Mouse (Mus musculus) intestine, postnatal 0 days (tissue): Measurements from ENCODE around the gene Stard9. TPM values are rescaled to one million over a fixed set of nuclear protein-coding genes. Genes with fewer than 3 reads are reported as not detected.

ENCODE experiments used
- ATAC-seq: fragments of 200-750 bp; cut with Nextera tagmentation; 2 replicates; pipeline ENCODE4 v1.8.0; 2017; ENCODE audit warnings: mild to moderate bottlenecking, moderate TSS enrichment, moderate library complexity
- H3K27ac ChIP-seq: fragments of 300-500 bp; sonication (generic); 2 replicates; pipeline ENCODE4 v1.5.1; 2014; ENCODE audit warnings: mild to moderate bottlenecking, low read depth, low read length, moderate library complexity
- H3K27me3 ChIP-seq: fragments of 300-500 bp; sonication (generic); replicated peaks from 2 replicates; pipeline ENCODE4 v1.6.1; 2014; ENCODE audit warnings: low read length, mixed read lengths; ENCODE audit not compliant: control insufficient read depth, insufficient read depth
- H3K36me3 ChIP-seq: fragments of 300-500 bp; sonication (generic); 2 replicates; pipeline ENCODE4 v1.6.1; 2014; ENCODE audit warnings: mild to moderate bottlenecking, moderate library complexity; ENCODE audit not compliant: control insufficient read depth, insufficient read depth
- H3K4me1 ChIP-seq: fragments of 300-500 bp; sonication (generic); replicated peaks from 2 replicates; pipeline ENCODE4 v1.6.1; 2014; ENCODE audit warnings: antibody characterized with exemption, low read length, mixed read lengths; ENCODE audit not compliant: control insufficient read depth, insufficient read depth
- H3K4me2 ChIP-seq: fragments of 300-500 bp; sonication (generic); replicated peaks from 2 replicates; pipeline ENCODE4 v1.6.1; 2014; ENCODE audit warnings: low read depth, mild to moderate bottlenecking, moderate library complexity
- H3K4me3 ChIP-seq: fragments of 300-500 bp; sonication (generic); 2 replicates; pipeline ENCODE4 v1.5.1; 2014; ENCODE audit warnings: low read depth, low read length
- H3K9ac ChIP-seq: fragments of 300-500 bp; sonication (generic); 2 replicates; pipeline ENCODE4 v1.6.1; 2014; ENCODE audit warnings: mild to moderate bottlenecking, low read depth, low read length
- H3K9me3 ChIP-seq: fragments of 300-500 bp; sonication (generic); 2 replicates; pipeline ENCODE4 v1.6.1; 2016; ENCODE audit warnings: mixed run types; ENCODE audit not compliant: control insufficient read depth
- CTCF ChIP-seq: sonication (generic); IDR thresholded peaks from 2 replicates; pipeline ENCODE4 v1.5.1; 2016; ENCODE audit warnings: low read depth, mild to moderate bottlenecking, control low read depth, antibody characterized with exemption, moderate library complexity
- WGBS: fragments of 180-500 bp; shearing (Covaris S2); extraction: QIAGEN DNeasy Blood & Tissue Kit; methylation state at CpG from one replicate; pipeline ENCODE4 v1.1.7; 2014; 5-methylcytosine and 5-hydroxymethylcytosine counted together
- polyA plus RNA-seq: library from polyadenylated mRNA; unstranded; fragments of >200 nt; fragmentation: Nextera tagmentation; extraction: Ambion mirVana; gene quantifications from 2 replicates; pipeline ENCODE4 v1.2.1, GENCODE M21; 2015

The Stard9 gene
- polyA plus RNA-seq, 1 experiment from 2014 or later = 1.6 TPM

DNA sequence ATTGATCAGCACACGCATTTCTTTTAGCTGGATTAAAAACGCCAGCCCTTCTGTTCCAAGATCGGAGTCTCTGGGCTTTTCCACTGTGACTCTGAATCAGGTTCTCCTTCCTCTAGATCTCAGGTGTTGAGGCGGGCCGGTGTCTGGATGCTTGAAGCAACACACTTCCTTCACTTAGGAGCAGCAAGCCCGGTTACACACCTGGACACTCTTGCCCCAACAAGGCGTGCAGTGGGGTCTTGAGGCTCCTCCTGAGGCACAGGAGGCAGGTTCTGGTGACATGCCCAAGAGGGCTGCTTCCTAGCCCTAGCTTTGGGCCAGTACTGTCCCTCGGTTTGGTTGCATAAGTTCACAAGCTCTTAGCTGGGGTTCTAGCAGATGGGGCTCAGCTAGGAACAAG is 89.6 kb downstream of the Stard9 start:
- ATAC-seq = no peak
- H3K9me3 ChIP-seq = no peaks in the 10 kb centered on the region
- H3K36me3 ChIP-seq = peaks cover 79% of the 10 kb centered on the region

DNA sequence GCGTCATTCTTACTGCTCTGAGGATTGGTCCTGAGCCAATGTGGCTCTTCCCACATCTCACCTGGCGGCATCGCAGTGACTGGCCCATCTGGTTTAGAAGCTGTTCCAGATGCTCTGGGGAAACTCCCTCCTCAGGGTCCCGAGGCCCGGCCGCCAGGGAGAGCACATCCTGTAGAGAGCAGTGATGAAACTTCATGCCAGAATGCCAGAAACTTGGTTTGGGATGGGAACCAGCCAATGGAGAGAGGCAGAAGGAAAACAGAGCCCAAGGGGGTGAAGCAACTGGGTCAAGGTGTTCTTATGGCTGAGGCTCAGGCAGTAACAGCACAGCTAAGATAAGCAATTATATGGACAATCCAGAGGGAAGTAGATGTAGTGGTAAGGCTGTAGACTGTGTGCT is 91.9 kb downstream of the Stard9 start:
- Histone ChIP-seq H3K36me3 (peaks cover 83% of the 10 kb centered on the region), H3K27ac (no peak overlapping the region), H3K9ac (no peak overlapping the region), H3K4me1 (no peaks in the 10 kb centered on the region), H3K4me3 (no peak overlapping the region), H3K4me2 (no peak overlapping the region), H3K27me3 (no peaks in the 10 kb centered on the region), H3K9me3 (no peaks in the 10 kb centered on the region)
- WGBS = 91% methylated on average over 6 of the region's 6 CpGs
- TF ChIP-seq CTCF = no peak
- no peak for ATAC-seq

More for the DNA sequence above, 89.6 kb downstream of the Stard9 start:
- H3K4me2 ChIP-seq = no peak overlapping the region
- H3K9ac ChIP-seq = no peak overlapping the region
- H3K27me3 ChIP-seq = no peaks in the 10 kb centered on the region
- WGBS = 90% methylated on average over 8 of the region's 8 CpGs
- no peak overlapping the region for H3K4me3 ChIP-seq
- no peaks in the 10 kb centered on the region for H3K4me1 ChIP-seq
- TF ChIP-seq CTCF = no peak
- H3K27ac ChIP-seq = no peak overlapping the region

DNA sequence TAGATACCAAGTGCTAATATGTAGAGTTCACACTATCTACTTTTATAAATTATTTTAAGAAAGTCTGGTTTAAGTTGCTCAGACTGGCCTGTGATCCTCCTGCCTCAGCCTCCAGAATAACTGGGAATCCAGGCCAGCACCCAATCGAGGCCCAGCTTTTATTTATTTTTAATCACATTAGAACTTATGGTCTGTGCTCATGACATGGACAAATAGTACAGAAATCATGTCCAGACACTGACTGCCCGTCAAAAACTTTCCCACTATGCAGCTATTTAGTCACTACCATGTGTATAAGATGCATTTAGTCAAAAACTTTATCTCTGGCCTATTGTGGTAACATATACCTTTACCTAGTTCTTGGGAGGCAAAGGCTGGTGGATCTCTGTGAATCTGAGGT is 93.0 kb downstream of the Stard9 start:
- no peak overlapping the region for H3K4me2 ChIP-seq
- peaks cover 93% of the 10 kb centered on the region for H3K36me3 ChIP-seq
- no peak overlapping the region for H3K27ac ChIP-seq
- no peaks in the 10 kb centered on the region for H3K9me3 ChIP-seq
- no peaks in the 10 kb centered on the region for H3K4me1 ChIP-seq
- ATAC-seq = no peak
- WGBS = 88% methylated on average over 2 of the region's 2 CpGs
- no peak for TF ChIP-seq CTCF
- no peaks in the 10 kb centered on the region for H3K27me3 ChIP-seq
- no peak overlapping the region for H3K9ac ChIP-seq
- no peak overlapping the region for H3K4me3 ChIP-seq

DNA sequence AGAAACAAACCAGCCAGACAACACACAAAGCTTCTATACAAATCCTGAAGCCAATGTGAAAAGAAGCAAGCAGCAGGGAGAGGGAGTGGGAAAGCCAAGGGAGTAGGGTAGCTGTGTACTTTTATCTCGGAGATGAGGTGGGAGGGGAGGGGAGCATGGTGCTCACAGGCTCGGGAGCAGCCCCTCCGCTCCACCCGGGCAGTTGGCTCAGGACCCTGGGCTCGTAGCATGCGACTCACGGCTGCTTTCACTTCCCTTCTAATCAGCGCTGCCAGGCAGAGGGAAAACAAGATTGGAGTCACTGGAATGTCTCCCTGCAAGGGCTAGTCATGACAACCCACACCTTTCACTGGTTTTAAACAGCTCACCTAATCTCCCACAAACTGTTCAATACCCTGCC is 93.6 kb downstream of the Stard9 start:
- no peak for TF ChIP-seq CTCF

DNA sequence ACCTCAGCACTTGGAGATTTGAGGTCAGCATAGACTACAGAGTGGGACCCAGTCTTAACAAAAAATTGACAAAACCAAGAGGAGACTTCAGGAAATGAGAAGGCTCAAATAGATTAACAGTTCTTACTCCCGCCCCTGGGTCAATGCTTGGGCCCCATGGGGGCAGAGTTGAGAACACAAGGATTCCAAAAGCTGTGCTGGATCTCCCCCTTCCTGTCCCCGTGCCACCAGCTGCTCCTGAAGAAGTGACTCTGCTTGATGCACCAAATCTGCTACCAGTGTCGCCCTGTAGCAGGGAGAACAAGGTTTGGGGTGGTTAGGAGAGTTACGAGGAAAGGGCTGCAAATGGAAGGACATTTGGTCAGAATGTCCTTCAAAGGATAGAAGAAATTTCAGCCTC is 94.7 kb downstream of the Stard9 start:
- Histone ChIP-seq H3K9ac (no peak overlapping the region), H3K9me3 (no peaks in the 10 kb centered on the region), H3K36me3 (peaks cover 88% of the 10 kb centered on the region), H3K27ac (no peak overlapping the region), H3K4me3 (no peak overlapping the region), H3K4me2 (no peak overlapping the region), H3K27me3 (no peaks in the 10 kb centered on the region), H3K4me1 (no peaks in the 10 kb centered on the region)
- no peak for TF ChIP-seq CTCF
- no peak for ATAC-seq
- 65% methylated on average over 4 of the region's 4 CpGs for WGBS

More for the DNA sequence above, 93.6 kb downstream of the Stard9 start:
- ATAC-seq = no peak
- 68% methylated on average over 8 of the region's 8 CpGs for WGBS
- H3K27ac ChIP-seq = no peak overlapping the region
- no peak overlapping the region for H3K4me2 ChIP-seq
- H3K9ac ChIP-seq = no peak overlapping the region
- H3K9me3 ChIP-seq = no peaks in the 10 kb centered on the region
- no peaks in the 10 kb centered on the region for H3K4me1 ChIP-seq
- H3K27me3 ChIP-seq = no peaks in the 10 kb centered on the region
- H3K4me3 ChIP-seq = no peak overlapping the region
- peaks cover 93% of the 10 kb centered on the region for H3K36me3 ChIP-seq

DNA sequence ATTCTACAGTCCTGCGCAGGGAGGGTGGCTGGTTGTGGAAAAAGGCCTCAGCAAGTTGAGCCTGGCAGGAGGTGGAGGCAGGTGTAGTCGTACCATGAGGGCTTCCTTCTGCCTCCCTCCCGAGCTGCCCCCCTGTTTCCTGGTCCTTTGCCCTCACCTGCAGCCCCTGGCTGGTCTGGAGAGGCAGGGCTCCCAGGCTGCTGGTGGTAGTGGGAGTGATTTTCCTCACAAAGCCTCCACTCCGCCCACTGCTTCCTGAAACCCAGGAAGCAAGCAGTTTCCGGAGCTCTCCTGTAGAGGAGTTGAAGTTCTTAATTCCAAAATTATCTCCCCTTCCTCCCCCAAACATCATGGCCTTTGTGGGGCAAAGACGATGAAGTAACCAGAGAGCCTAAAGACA is 95.3 kb downstream of the Stard9 start:
- ATAC-seq = no peak

More for the DNA sequence above, 95.3 kb downstream of the Stard9 start:
- Histone ChIP-seq H3K4me1 (no peaks in the 10 kb centered on the region), H3K4me3 (no peak overlapping the region), H3K27ac (no peak overlapping the region), H3K36me3 (peaks cover 82% of the 10 kb centered on the region), H3K4me2 (no peak overlapping the region), H3K9me3 (no peaks in the 10 kb centered on the region), H3K9ac (no peak overlapping the region), H3K27me3 (no peaks in the 10 kb centered on the region)
- WGBS = 72% methylated on average over 6 of the region's 6 CpGs
- no peak for TF ChIP-seq CTCF
